Mouse (Mus musculus): Measurements from ENCODE around the gene Krt25. TPM values are rescaled to one million over a fixed set of nuclear protein-coding genes. Genes with fewer than 3 reads are reported as not detected.
A peak's percentile ranks its signal among the peaks of the same experiment; 100 is the strongest.

The Krt25 gene
- polyA plus RNA-seq, 1 experiment from 2014 or later, result not detected

- no peak overlapping the region for H3K4me3 ChIP-seq
- H3K9ac ChIP-seq, result no peak overlapping the region
- no peaks in the 10 kb centered on the region for H3K27me3 ChIP-seq
- H3K27ac ChIP-seq, result no peak overlapping the region
- no peaks in the 10 kb centered on the region for H3K4me1 ChIP-seq
- no peaks in the 10 kb centered on the region for H3K9me3 ChIP-seq
- ATAC-seq (ENCODE audit: borderline replicate concordance, extremely low read depth, low FRiP score, low TSS enrichment), result no peak
- WGBS, result 29% methylated on average over 9 of the region's 9 CpGs
- H3K4me2 ChIP-seq, result 0 out of 2 replicates have a peak overlapping the region, but pooled peaks have one; percentile 20
- no peaks in the 10 kb centered on the region for H3K36me3 ChIP-seq
These were observed 3.6 kb downstream of the Krt25 start for GRCm38 (mm10) chr11:99319127-99319526.

GRCm38 (mm10) chr11:99316543-99316942 is 6.2 kb downstream of the Krt25 start:
- no peak overlapping the region for H3K4me2 ChIP-seq
- H3K36me3 ChIP-seq, result no peaks in the 10 kb centered on the region
- no peaks in the 10 kb centered on the region for H3K27me3 ChIP-seq
- no peak overlapping the region for H3K4me3 ChIP-seq
- 44% methylated on average over 8 of the region's 8 CpGs for WGBS
- no peak overlapping the region for H3K27ac ChIP-seq
- no peaks in the 10 kb centered on the region for H3K4me1 ChIP-seq
- H3K9me3 ChIP-seq, result no peaks in the 10 kb centered on the region
- no peak overlapping the region for H3K9ac ChIP-seq
- ATAC-seq (ENCODE audit: borderline replicate concordance, extremely low read depth, low FRiP score, low TSS enrichment), result no peak

DNA sequence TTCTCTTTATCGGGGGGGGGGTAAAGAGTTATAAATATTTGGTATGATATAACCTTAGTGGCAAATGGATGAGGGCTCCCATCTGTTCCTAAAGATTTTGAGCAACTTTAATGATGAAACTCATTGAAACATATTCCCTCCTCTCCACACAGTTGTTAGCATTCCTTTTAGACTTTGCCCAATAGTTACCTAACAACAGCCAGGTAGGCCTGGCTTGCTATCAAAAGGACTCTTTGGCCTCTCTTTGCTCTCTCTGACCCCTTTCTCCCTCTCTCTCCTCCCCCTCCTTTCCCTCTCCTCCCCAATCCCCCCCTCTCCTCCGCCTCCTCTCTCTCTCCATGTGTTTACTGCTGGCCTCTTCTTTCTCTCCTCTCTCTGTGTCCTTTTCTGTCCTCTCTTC is 8.2 kb downstream of the Krt25 start:
- no peak overlapping the region for H3K4me3 ChIP-seq
- H3K27ac ChIP-seq, result no peak overlapping the region
- no peak for ATAC-seq (ENCODE audit: borderline replicate concordance, extremely low read depth, low FRiP score, low TSS enrichment)
- no peak overlapping the region for H3K4me2 ChIP-seq
- H3K36me3 ChIP-seq, result no peaks in the 10 kb centered on the region
- WGBS, result 68% methylated on average over 2 of the region's 2 CpGs
- no peaks in the 10 kb centered on the region for H3K9me3 ChIP-seq
- no peaks in the 10 kb centered on the region for H3K4me1 ChIP-seq
- no peaks in the 10 kb centered on the region for H3K27me3 ChIP-seq
- no peak overlapping the region for H3K9ac ChIP-seq

- Histone ChIP-seq H3K36me3 (no peaks in the 10 kb centered on the region), H3K9me3 (no peaks in the 10 kb centered on the region), H3K4me2 (no peak overlapping the region), H3K4me1 (no peaks in the 10 kb centered on the region), H3K27ac (no peak overlapping the region), H3K9ac (no peak overlapping the region), H3K27me3 (no peaks in the 10 kb centered on the region), H3K4me3 (no peak overlapping the region)
- WGBS, result 53% methylated on average over 1 of the region's 1 CpGs
- no peak for ATAC-seq (ENCODE audit: borderline replicate concordance, extremely low read depth, low FRiP score, low TSS enrichment)
These were observed 11.9 kb downstream of the Krt25 start for GRCm38 (mm10) chr11:99310882-99311281.

DNA sequence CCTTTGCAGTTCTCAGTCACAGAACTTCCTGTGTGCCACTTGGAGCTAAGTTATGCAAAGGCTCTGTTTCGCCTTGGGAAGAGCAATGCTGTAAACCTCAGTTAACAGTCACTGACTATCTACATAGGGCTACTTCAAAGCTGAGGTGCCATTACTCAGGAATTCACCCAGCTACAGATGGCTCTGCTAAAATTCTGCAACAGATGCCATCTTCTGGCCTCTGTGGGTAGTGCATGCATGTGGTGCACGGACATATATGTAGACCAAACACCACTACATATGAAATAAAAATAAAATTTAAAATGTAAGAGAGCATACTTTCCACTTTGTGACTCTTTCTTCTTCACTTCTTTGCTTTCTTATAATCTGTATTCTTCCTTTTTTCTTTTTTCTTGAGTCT is 15.2 kb downstream of the Krt25 start:
- Histone ChIP-seq H3K4me3 (no peak overlapping the region), H3K9ac (no peak overlapping the region), H3K36me3 (no peaks in the 10 kb centered on the region), H3K4me1 (no peaks in the 10 kb centered on the region), H3K27me3 (no peaks in the 10 kb centered on the region), H3K9me3 (no peaks in the 10 kb centered on the region), H3K27ac (no peak overlapping the region), H3K4me2 (no peak overlapping the region)
- no peak for ATAC-seq (ENCODE audit: borderline replicate concordance, extremely low read depth, low FRiP score, low TSS enrichment)
- 27% methylated on average over 2 of the region's 2 CpGs for WGBS

DNA sequence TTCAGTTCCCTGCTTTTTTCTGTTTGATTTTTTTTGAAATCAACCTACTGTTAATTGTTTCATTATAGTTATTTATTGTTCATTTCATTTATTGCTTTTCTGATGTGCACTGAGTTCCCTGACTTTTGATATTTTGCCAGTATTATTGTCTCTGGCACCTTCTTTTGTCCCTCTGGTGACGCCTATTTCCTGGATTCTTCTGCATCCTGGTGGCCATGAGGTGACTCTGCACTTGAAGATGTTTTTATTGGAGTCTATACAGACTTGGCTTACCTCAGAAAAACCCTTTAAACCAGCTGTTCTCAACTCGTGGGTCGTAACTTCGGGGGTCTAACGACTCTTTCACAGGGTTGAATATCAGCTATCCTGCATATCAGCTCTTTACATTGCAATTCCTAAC is 27.7 kb downstream of the Krt25 start:
- WGBS, result 40% methylated on average over 5 of the region's 5 CpGs
- no peak for ATAC-seq (ENCODE audit: borderline replicate concordance, extremely low read depth, low FRiP score, low TSS enrichment)
- no peak overlapping the region for H3K4me2 ChIP-seq
- H3K9me3 ChIP-seq, result no peaks in the 10 kb centered on the region
- H3K36me3 ChIP-seq, result no peaks in the 10 kb centered on the region
- no peaks in the 10 kb centered on the region for H3K4me1 ChIP-seq
- no peak overlapping the region for H3K27ac ChIP-seq
- no peak overlapping the region for H3K4me3 ChIP-seq
- H3K9ac ChIP-seq, result no peak overlapping the region
- peaks cover 5% of the 10 kb centered on the region; the same call in 1 of the 2 replicates for H3K27me3 ChIP-seq

GRCm38 (mm10) chr11:99292846-99293245 is 29.9 kb downstream of the Krt25 start:
- H3K9me3 ChIP-seq, result no peaks in the 10 kb centered on the region
- WGBS, result 64% methylated on average over 5 of the region's 5 CpGs
- no peak for ATAC-seq (ENCODE audit: borderline replicate concordance, extremely low read depth, low FRiP score, low TSS enrichment)

GRCm38 (mm10) chr11:99284833-99285312 is 37.9 kb downstream of the Krt25 start, which contains the start of gene Krt24:
Gene Krt24 (minus strand): TSS chr11:99285262.
- no peak within 1 kb of the TSS for H3K27ac ChIP-seq
- H3K36me3 ChIP-seq, result no peaks in the 10 kb centered on the region
- no peak within 1 kb of the TSS for H3K4me3 ChIP-seq
- no peaks in the 10 kb centered on the region for H3K4me1 ChIP-seq
- 33% methylated on average over 11 of the region's 11 CpGs for WGBS
- no peak within 1 kb of the TSS for H3K9ac ChIP-seq
- ATAC-seq (ENCODE audit: borderline replicate concordance, extremely low read depth, low FRiP score, low TSS enrichment), result no peak
- no peak within 1 kb of the TSS for H3K4me2 ChIP-seq
- no peaks in the 10 kb centered on the region for H3K27me3 ChIP-seq
- no peaks in the 10 kb centered on the region for H3K9me3 ChIP-seq

More at GRCm38 (mm10) chr11:99292846-99293245, 29.9 kb downstream of the Krt25 start:
- Histone ChIP-seq H3K4me3 (no peak overlapping the region), H3K27ac (no peak overlapping the region), H3K27me3 (peaks cover 5% of the 10 kb centered on the region; the same call in 1 of the 2 replicates), H3K36me3 (no peaks in the 10 kb centered on the region), H3K9ac (no peak overlapping the region), H3K4me1 (no peaks in the 10 kb centered on the region), H3K4me2 (no peak overlapping the region)

DNA sequence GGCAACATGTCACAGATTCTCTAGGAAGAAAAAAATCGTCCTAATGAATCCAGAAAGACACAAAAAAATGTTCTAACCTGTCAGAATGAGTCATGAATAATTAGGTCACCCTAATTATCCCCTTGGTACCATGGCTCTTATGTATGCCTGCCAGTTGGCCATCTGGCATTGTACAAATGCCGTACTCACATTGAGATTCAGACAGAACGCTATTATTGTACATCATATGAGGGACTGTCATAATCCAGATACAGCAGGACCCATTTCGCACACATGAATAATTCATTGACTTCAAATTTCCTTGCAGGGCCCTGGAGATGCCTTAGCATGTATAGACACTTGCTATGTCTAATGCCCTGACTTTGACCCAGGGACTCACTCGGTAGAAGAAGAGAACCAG is 38.7 kb downstream of the Krt25 start:
- Histone ChIP-seq H3K27me3 (no peaks in the 10 kb centered on the region), H3K36me3 (no peaks in the 10 kb centered on the region), H3K9ac (no peak overlapping the region), H3K27ac (no peak overlapping the region), H3K9me3 (no peaks in the 10 kb centered on the region), H3K4me2 (no peak overlapping the region), H3K4me3 (no peak overlapping the region), H3K4me1 (no peaks in the 10 kb centered on the region)
- ATAC-seq (ENCODE audit: borderline replicate concordance, extremely low read depth, low FRiP score, low TSS enrichment), result no peak
- 79% methylated on average over 5 of the region's 5 CpGs for WGBS

DNA sequence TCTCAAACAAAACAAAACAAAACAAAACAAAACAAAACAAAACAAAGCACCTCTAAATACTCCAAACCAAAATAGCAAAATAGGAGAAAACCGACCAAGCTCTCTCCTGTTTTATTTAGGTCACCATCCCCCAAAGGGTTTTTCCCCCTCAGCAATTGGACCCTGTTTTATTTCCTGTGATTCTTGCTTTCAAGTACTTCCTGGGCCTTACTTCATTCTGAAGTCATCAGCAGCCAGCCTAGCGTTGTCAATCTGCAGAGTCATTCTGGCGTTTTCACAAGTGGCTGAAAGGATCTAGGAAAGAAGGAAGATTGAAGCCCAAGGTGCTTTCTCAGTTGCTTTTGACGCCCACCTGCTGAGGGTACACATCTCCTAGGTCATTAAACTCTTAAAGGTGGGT is 39.4 kb downstream of the Krt25 start:
- H3K4me3 ChIP-seq, result no peak overlapping the region
- ATAC-seq (ENCODE audit: borderline replicate concordance, extremely low read depth, low FRiP score, low TSS enrichment), result no peak
- no peak overlapping the region for H3K27ac ChIP-seq
- H3K4me1 ChIP-seq, result no peaks in the 10 kb centered on the region
- H3K27me3 ChIP-seq, result no peaks in the 10 kb centered on the region
- H3K4me2 ChIP-seq, result no peak overlapping the region
- H3K9me3 ChIP-seq, result no peaks in the 10 kb centered on the region
- H3K36me3 ChIP-seq, result no peaks in the 10 kb centered on the region
- WGBS, result 38% methylated on average over 4 of the region's 4 CpGs
- H3K9ac ChIP-seq, result no peak overlapping the region

- Histone ChIP-seq H3K9ac (no peak overlapping the region), H3K36me3 (no peaks in the 10 kb centered on the region), H3K4me1 (no peaks in the 10 kb centered on the region), H3K4me3 (no peak overlapping the region), H3K27me3 (no peaks in the 10 kb centered on the region), H3K27ac (no peak overlapping the region), H3K4me2 (no peak overlapping the region), H3K9me3 (no peaks in the 10 kb centered on the region)
- 75% methylated on average over 9 of the region's 9 CpGs for WGBS
- no peak for ATAC-seq (ENCODE audit: borderline replicate concordance, extremely low read depth, low FRiP score, low TSS enrichment)
These were observed 41.6 kb downstream of the Krt25 start for GRCm38 (mm10) chr11:99281116-99281515.

- no peaks in the 10 kb centered on the region for H3K36me3 ChIP-seq
- ATAC-seq (ENCODE audit: borderline replicate concordance, extremely low read depth, low FRiP score, low TSS enrichment), result no peak
- no peaks in the 10 kb centered on the region for H3K27me3 ChIP-seq
- H3K27ac ChIP-seq, result no peak overlapping the region
- H3K9me3 ChIP-seq, result no peaks in the 10 kb centered on the region
- 47% methylated on average over 5 of the region's 5 CpGs for WGBS
- H3K9ac ChIP-seq, result no peak overlapping the region
- no peak overlapping the region for H3K4me2 ChIP-seq
- no peaks in the 10 kb centered on the region for H3K4me1 ChIP-seq
- H3K4me3 ChIP-seq, result no peak overlapping the region
These were observed 42.8 kb downstream of the Krt25 start for GRCm38 (mm10) chr11:99279986-99280385.

DNA sequence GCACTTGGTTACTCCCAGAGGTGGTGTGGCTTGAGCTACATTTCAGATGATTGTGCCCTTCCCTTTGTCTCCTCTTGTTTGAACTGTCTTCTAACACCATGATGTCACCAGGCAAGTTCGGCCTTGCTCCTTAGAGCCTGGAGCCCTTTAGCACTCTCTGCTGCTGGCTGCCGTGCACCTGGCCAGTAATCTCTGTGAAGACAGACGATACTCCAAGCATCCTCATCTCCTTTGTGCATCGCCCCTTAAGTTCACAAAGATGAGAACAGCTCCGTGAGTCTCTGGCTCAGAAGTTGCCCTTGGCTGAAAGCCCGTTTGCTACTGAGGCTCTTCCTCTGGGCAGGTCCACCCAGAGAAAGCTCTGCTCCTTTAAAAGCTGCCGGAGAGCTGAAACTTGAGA is 46.0 kb downstream of the Krt25 start:
- Histone ChIP-seq H3K4me3 (no peak overlapping the region), H3K27me3 (no peaks in the 10 kb centered on the region), H3K4me1 (no peaks in the 10 kb centered on the region), H3K9ac (no peak overlapping the region), H3K9me3 (no peaks in the 10 kb centered on the region), H3K36me3 (no peaks in the 10 kb centered on the region), H3K27ac (no peak overlapping the region), H3K4me2 (no peak overlapping the region)
- 27% methylated on average over 7 of the region's 7 CpGs for WGBS
- ATAC-seq (ENCODE audit: borderline replicate concordance, extremely low read depth, low FRiP score, low TSS enrichment), result no peak
